Mouse (Mus musculus) kidney, adult 8-10 months (tissue): ENCODE measurements around the gene Olfr794.

Source experiments
- DNase-seq, 2 experiments: peaks; one replicate each; pipeline ENCODE4 v3.0.0; 2022

Gene Olfr794

DNA sequence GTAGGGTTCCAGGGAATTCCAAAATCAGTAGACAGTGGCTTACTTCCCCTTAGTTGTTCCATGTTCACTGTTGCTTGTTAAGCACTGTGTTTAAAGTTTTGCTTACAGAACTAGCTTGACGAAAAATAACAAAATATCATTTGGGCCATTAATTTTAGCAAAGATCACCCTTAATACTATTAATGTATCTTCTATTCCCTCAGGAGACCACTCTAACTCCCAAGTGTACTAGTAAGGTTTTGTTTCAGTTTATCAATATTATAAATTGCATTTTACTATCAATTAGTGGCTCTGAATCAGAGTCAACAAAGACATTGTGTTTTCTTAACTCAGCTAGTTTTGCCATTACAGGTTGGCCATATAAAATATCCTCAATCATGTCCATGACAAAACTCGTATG is at the start of gene Olfr794:
TSS of gene Olfr794 (plus strand) at position 301 of the 400 bp plus-strand sequence.
- no peak for DNase-seq

DNA sequence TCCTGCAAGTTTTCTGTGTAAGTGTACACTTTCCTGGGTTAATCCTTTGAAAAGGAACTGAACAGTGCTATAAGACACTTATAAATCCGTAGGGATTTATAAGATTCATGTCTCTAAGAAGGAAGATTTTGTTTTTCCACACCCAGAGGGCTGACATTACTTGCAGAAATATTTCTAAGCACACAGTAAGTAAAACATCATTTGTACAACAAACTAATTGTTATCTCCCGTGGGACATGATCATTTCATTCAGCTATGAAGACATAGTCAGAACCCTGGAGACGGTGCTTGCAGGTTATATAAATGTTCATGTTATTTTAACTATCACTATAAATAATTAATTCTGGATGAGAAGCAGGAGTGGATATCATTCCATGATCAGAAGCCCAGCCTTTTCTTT is 46.0 kb upstream of the Olfr794 start, which contains the start of gene Olfr791:
TSS of gene Olfr791 (plus strand) at position 301 of the 400 bp plus-strand sequence.
- DNase-seq: no peak

DNA sequence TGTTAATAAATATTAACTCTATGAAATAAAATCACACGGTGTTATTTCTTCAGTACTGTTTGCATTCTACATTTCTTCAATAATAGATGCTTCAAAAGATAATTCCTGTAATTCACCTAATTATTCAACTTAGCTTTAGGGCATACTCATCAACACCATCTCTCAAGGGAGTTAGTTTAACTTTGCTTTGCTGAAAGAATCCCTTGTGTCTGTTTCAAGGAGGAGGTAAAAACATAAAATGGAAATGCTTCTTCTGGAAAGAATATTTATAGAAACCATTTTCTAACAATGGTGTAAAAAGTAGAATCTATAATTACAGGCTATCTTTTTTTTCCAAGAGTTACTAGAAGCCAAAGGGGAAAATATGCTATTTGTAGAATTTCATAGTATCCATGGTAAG is 28.6 kb upstream of the Olfr794 start, which contains the start of gene Olfr792:
TSS of gene Olfr792 (plus strand) at position 301 of the 400 bp plus-strand sequence.
- no peak for DNase-seq

DNA sequence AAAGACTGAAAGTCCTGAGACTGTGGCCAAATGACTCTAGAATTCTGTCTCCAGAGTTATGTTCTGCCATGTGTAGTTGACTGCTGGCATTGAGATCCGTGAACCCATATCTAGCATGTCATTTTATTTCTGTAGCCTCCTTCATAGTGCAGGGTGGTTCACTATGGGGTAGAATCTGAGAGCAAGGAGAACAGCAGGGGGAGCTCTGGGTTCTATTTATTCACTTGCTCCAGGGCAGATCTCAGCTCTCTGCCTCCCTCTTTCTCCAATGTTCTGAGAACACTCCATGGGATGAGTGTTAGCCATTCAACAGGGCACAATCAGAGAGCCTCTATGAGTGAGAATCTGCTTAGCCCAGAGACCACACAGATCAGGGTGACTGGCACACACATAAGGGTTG is 18.1 kb upstream of the Olfr794 start:
- DNase-seq: peak; percentile 0 to 43

DNA sequence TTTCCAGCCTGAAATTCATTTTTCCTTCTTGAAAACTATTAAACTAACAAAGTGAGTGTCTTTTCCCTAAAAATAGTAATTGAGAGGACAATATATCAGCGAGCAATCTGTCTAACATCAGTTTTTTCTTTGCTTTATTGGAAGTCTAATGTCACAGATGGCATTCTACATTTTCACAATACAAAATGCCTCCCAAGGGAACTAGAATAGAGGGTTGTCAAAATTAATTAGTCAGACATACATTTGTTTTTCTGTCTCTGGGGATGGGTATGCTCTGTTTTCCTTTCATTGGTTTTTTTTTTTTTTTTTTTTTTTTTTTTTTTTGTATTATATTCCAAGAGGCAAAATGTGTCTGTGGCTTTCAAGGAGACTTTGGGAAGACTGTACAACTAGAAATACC is 9.6 kb downstream of the Olfr794 start:
- no peak for DNase-seq

DNA sequence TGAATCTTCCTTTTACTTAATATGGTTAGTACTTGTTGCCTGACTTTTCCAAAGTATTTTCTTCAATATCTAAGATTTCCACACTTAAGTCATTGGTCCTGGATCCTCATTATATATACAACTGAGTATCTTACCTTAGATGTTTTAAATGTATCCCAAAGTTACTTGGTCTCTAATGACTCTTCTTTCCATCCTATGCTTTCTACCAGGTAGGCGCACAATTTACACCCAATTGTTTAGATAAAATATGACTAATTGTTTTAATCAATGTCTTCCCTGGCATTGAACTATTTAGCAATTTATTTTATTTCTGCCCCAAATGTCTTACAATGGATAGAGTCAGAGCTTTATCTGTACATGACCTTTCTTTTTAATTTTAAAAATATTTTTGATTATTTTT is 45.0 kb downstream of the Olfr794 start, which contains the start of gene Olfr796:
TSS of gene Olfr796 (minus strand) at position 101 of the 400 bp plus-strand sequence.
- no peak for DNase-seq

DNA sequence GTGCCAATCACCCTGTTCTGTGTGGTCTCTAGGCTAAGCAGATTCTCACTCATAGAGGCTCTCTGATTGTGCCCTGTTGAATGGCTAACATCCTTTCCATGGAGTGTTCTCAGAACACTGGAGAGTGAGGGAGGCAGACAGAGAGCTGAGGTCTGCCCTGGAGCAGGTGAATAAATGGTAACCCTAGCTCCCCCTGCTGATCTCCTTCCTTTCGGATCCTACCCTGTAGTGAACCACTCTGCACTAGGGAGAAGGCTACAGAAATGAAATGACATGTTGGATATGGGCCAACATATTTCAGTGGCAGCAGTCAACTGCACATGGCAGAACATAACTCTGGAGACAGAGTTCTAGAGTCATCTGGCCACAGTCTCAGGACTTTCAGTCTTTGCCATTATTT is 54.3 kb downstream of the Olfr794 start:
- DNase-seq: no peak
